Mouse (Mus musculus) Patski (cell line): ENCODE measurements around the gene Col16a1. TPM values are rescaled to one million over a fixed set of nuclear protein-coding genes. Genes with fewer than 3 reads are reported as not detected.

Experiments used
- ATAC-seq: fragments of 100-300 bp; one replicate; pipeline ENCODE4 v1.8.0; 2021
- CTCF ChIA-PET: fragments of 350-600 bp; sonication (Branson Sonifier 250); formaldehyde crosslinking; loops from one replicate; lab custom pipeline; 2022; ENCODE audit warnings: inconsistent platforms; lab: Charles Lee
- POLR2A ChIA-PET: fragments of 350-600 bp; sonication (Branson Sonifier 250); formaldehyde crosslinking; loops from one replicate; lab custom pipeline; 2022; ENCODE audit warnings: antibody characterized with exemption, inconsistent platforms; lab: Charles Lee
- DNase-seq: peaks from one replicate; pipeline ENCODE4 v3.0.0-alpha.2; 2011; ENCODE audit warnings: low read depth, low spot score
- H3K27me3 ChIP-seq: fragments of 371-371 bp; one replicate; pipeline ENCODE4 v1.5.1; 2021
- CTCF ChIP-seq: fragments of 100-300 bp; IDR thresholded peaks from one replicate; pipeline ENCODE4 v1.5.1; 2021
- in situ Hi-C: fragments of 300-500 bp; cut with MboI; formaldehyde crosslinking; loops from 3 replicates; pipeline ENCODE4 v1.11.1; 2018; ENCODE audit warnings: low pct_unique_long_range_greater_than_20kb, mixed read lengths
- polyA plus RNA-seq: library from polyadenylated mRNA; unstranded; gene quantifications from one replicate; pipeline ENCODE4 v1.2.3, GENCODE M21; 2021

Col16a1 gene
- polyA plus RNA-seq, 1 experiment from 2014 or later, result 0.67 TPM

DNA sequence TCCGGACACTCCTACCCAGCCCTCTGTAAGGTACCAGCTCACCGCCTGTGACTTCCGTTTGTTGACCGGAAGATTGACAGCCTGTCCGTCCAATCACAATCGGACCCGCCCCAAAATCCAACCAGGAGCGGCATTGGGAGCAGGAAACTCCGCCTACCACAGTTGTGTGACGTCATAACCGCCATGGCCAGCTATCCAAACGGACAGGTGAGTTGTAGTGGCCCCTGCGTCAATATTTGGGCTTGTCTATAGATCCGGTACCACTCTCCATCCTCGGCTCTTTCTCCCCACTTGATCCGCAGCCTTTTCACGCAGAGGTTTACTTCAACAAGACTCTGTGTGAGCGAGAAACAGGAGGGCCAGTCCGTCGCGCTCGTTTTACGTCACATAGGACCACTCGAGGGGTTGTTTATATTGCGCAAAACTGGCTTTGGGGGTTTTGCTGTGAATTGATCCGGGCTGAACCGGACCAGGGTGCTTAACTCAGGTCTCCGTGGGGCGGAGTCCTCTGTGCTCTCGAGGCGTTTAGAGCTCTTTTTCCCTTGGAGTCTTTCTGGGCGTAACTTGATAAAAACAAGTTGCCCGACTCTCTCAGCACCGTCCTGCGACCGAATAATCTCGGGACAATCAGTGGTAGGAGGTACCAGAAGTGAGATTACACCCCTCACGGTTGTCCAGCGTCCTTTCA is 59.9 kb downstream of the Col16a1 start:
- DNase-seq (peak; percentile 97), ATAC-seq (peak; percentile 45)
- POLR2A ChIA-PET, result no interaction called here
- in situ Hi-C loops, result no loop called here
- no peaks in the 10 kb centered on the region for H3K27me3 ChIP-seq
- CTCF ChIA-PET, result interaction anchor here (1.6 kb wide), 1 partner anchor 18 kb away, joined by 3 read pairs; no protein-coding TSS in a partner anchor
- no peak for TF ChIP-seq CTCF

- ChIA-PET POLR2A (interaction anchor here (0.6 to 0.8 kb wide), 2 partner anchors 14 to 45 kb away, joined by 3 read pairs; no protein-coding TSS in a partner anchor), CTCF (no interaction called here)
- H3K27me3 ChIP-seq, result no peaks in the 10 kb centered on the region
- in situ Hi-C loops, result no loop called here
- DNase-seq, result no peak
- TF ChIP-seq CTCF, result no peak
- ATAC-seq, result no peak
Observed at GRCm38 (mm10) chr4:130108929-130109328, 61.3 kb downstream of the Col16a1 start.

GRCm38 (mm10) chr4:130109666-130110065 is 62.0 kb downstream of the Col16a1 start:
- no peak for ATAC-seq
- in situ Hi-C loops, result no loop called here
- TF ChIP-seq CTCF, result no peak
- no peaks in the 10 kb centered on the region for H3K27me3 ChIP-seq
- ChIA-PET CTCF (interaction anchor here (2.4 kb wide), 1 partner anchor 12 kb away, joined by 6 read pairs; no protein-coding TSS in a partner anchor), POLR2A (no interaction called here)
- DNase-seq, result no peak

- CTCF ChIA-PET, result interaction anchor here (2.4 kb wide), 1 partner anchor 12 kb away, joined by 6 read pairs; no protein-coding TSS in a partner anchor
- TF ChIP-seq CTCF, result no peak
- POLR2A ChIA-PET, result no interaction called here
- no peaks in the 10 kb centered on the region for H3K27me3 ChIP-seq
- no peak for ATAC-seq
- no peak for DNase-seq
- in situ Hi-C loops, result no loop called here
Observed at GRCm38 (mm10) chr4:130110091-130110490, 62.5 kb downstream of the Col16a1 start.

GRCm38 (mm10) chr4:130112299-130112698 is 64.7 kb downstream of the Col16a1 start:
- DNase-seq, result peak; percentile 64
- in situ Hi-C loops, result no loop called here
- ATAC-seq, result no peak
- H3K27me3 ChIP-seq, result no peaks in the 10 kb centered on the region
- POLR2A ChIA-PET, result interaction anchor here (0.7 to 1.0 kb wide), 2 partner anchors 18 to 51 kb away, joined by 3 read pairs; no protein-coding TSS in a partner anchor
- CTCF ChIA-PET, result interaction anchor here (0.7 to 2.4 kb wide), 5 partner anchors 9 to 18 kb away, joined by 3 to 6 read pairs (median 3); partner anchors contain the start of gene Pef1
- no peak for TF ChIP-seq CTCF

- ChIA-PET CTCF (interaction anchor here (0.7 to 1.2 kb wide), 4 partner anchors 9 to 18 kb away, joined by 3 to 5 read pairs (median 3); partner anchors contain the start of gene Pef1), POLR2A (no interaction called here)
- ATAC-seq (no peak), DNase-seq (no peak)
- no peak for TF ChIP-seq CTCF
- H3K27me3 ChIP-seq, result no peaks in the 10 kb centered on the region
- in situ Hi-C loops, result no loop called here
Observed at GRCm38 (mm10) chr4:130112732-130113131, 65.1 kb downstream of the Col16a1 start.

DNA sequence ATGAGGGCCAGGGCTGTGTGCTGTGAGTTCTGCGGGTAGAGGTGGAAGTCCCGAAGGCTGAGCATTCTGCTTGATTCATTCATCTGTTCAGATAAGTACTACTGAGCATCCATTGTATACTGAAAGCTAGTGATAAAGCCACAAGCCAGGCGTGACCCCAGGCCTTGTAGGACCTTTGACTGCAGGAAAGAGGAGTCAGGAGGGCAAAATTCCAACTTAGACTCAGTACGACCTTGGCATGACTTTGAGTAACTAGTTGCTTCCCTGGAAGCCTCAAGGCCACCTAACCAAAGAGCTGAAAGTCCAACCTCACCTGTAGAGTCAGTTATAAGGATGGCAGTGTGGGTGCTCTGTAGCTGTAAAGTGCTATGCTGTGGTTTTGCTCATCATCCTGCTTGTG is 73.1 kb downstream of the Col16a1 start:
- ATAC-seq, result no peak
- no peak for TF ChIP-seq CTCF
- DNase-seq, result no peak
- no peaks in the 10 kb centered on the region for H3K27me3 ChIP-seq
- ChIA-PET CTCF (interaction anchor here (1.1 kb wide), 1 partner anchor 8 kb away, joined by 5 read pairs; no protein-coding TSS in a partner anchor), POLR2A (no interaction called here)
- in situ Hi-C loops, result no loop called here

- ATAC-seq, result no peak
- no peak for DNase-seq
- H3K27me3 ChIP-seq, result no peaks in the 10 kb centered on the region
- in situ Hi-C loops, result no loop called here
- ChIA-PET POLR2A (no interaction called here), CTCF (interaction anchor here (1.1 to 1.7 kb wide), 4 partner anchors 9 to 67 kb away, joined by 5 to 6 read pairs (median 6); no protein-coding TSS in a partner anchor)
- TF ChIP-seq CTCF, result no peak
Observed at GRCm38 (mm10) chr4:130121560-130121959, 73.9 kb downstream of the Col16a1 start.

GRCm38 (mm10) chr4:130123020-130123419 is 75.4 kb downstream of the Col16a1 start:
- ChIA-PET POLR2A (interaction anchor here (0.7 kb wide), 1 partner anchor 14 kb away, joined by 3 read pairs; no protein-coding TSS in a partner anchor), CTCF (no interaction called here)
- in situ Hi-C loops, result no loop called here
- no peak for DNase-seq
- no peaks in the 10 kb centered on the region for H3K27me3 ChIP-seq
- no peak for ATAC-seq
- TF ChIP-seq CTCF, result no peak

GRCm38 (mm10) chr4:130124110-130124509 is 76.5 kb downstream of the Col16a1 start:
- no peaks in the 10 kb centered on the region for H3K27me3 ChIP-seq
- POLR2A ChIA-PET, result no interaction called here
- DNase-seq, result no peak
- TF ChIP-seq CTCF, result no peak
- in situ Hi-C loops, result no loop called here
- ATAC-seq, result no peak
- CTCF ChIA-PET, result no interaction called here

GRCm38 (mm10) chr4:130125164-130125563 is 77.5 kb downstream of the Col16a1 start:
- ChIA-PET CTCF (no interaction called here), POLR2A (no interaction called here)
- ATAC-seq, result no peak
- TF ChIP-seq CTCF, result no peak
- no peaks in the 10 kb centered on the region for H3K27me3 ChIP-seq
- in situ Hi-C loops, result no loop called here
- DNase-seq, result no peak
